Mouse (Mus musculus): ENCODE data around the gene Doxl2. TPM values are rescaled to one million over a fixed set of nuclear protein-coding genes. Genes with fewer than 3 reads are reported as not detected.

Doxl2 gene
- total RNA-seq, 2 experiments from 2014 or later, result not detected

DNA sequence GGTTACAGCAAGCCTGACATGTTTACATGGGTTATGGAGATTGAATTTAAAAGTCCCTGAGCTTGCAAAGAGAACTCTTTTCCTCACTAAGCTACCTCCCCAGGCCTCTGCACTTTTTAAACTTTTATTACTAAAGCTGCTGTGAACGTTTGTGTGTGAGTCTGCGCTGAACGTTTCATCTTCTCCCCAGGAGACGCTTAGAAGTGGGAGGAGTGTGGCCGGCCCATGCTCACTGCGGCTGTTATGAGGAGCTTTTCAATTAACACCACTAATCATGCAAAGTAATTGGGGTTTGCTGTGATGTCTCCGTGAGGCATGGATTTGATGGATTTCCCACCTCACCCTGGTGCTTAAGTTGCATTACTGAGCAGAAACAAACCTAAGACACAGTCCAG lies 34.4 kb downstream of the Doxl2 start:
- no peak for DNase-seq (ENCODE audit: low spot score in 2 of 2)

DNA sequence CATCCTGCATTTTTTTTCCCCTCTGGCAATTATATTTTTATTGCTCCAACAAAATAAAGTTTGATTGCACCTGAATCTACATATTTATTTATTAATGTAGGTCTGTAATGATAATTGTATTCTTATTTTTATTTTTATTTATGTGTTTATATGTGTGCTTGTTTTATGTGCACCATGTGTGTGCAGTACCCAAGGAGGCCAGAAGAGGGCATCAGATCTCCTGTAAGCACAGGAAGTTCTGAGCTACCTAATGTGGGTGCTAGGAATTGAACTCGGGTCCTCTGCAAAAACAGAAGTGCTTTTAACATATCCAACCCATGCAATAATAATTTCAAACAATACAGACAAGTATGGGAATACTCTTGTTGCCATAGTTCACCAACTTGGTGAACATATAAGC lies 34.9 kb downstream of the Doxl2 start:
- DNase-seq (ENCODE audit: low spot score in 2 of 2), result no peak

DNA sequence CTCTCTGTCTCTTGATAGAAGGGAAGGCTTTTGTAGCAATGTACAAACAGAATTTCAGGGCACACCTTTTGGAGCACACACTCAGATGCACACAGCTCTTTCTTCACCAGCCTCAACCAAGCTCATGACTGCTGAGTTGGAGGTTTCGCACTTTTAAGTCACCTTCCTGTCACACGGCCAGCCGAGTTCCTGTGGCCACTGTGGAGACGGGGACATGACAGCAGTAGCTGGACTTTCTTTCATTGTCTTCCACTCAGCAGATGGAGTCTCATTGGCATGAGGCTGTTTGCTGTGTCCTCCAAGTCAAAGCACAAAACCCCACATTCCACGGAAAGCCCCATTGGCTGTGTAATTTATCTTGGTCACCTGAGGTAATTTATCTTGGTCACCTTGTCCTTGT lies 36.4 kb downstream of the Doxl2 start:
- no peak for DNase-seq (ENCODE audit: low spot score in 2 of 2)

DNA sequence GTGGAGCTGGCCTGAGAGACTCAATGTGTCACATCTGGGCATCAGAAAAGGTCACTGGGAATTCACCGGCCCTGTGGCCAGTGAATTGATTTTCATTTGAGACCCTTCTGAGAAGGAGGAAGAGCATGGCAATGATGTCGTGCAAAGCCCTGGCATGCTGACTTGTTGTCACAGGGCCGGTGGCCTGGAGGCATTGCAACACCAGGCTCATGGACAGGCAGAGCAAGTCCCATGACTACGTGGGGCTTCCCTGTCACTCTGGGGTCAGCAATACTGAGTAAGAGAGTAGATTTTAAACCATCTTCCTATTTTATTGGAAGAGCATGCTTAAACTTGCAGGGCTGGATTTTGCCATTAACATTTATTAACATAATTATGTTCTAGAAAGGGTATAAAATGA lies 38.3 kb downstream of the Doxl2 start:
- no peak for DNase-seq (ENCODE audit: low spot score in 2 of 2)

DNA sequence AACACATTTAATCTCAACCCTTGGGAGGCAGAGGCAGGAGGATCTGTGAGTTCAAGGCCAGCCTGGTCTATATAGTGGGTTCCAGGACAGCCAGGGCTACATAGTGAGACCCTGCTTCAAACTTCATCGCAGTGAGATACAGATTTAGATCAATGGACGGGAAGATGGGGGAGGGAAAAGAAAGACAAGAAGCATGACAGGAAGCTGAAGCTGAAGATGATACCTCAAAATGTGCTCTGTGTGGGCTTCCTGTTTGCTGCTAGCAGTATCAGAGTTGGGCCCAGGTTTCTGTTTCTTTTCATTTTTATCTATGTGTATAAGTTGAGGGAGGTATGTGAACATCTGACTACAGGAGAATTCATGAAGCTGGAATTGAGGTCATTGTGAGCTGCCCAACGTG lies 38.7 kb downstream of the Doxl2 start:
- DNase-seq (ENCODE audit: low spot score in 2 of 2), result no peak

DNA sequence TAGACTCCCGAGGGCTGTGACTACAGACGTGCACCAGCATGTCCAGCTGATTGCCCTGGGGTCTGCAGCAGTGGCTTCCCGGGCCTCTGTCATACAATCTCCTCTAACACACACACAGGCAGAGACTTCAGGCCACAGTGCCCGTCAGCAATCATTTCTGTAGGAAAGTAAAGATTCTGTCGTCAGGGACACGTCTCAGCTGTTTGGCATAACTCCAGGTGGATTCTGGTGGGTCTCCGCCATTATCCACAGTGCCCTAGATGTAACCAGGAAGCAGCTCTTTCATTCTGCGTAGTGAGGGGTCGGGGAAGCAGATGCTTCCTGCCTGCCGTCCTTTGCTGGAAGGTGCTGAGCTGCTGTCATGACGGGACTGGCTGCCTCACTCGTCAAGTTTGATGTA lies 42.4 kb downstream of the Doxl2 start:
- DNase-seq (ENCODE audit: low spot score in 2 of 2), result no peak

DNA sequence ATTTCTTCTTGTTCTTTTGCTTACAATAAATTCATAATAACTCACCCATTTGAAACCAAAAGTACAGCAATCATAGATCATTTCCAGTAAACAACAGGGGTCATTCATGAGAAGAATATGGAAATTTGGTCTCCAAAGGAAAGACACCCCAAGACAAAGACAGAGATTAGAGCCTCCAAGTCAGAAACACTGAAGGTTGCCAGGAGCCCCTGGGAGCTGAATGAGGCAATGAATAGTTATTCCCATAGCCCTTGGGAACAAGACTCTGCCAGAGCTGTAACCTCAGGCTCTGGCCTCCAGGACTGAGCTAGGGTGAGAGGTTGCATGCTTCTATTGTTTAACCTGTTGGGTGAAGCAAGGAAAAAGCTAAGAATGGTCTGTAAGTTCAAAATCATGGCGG lies 44.6 kb downstream of the Doxl2 start:
- no peak for DNase-seq (ENCODE audit: low spot score in 2 of 2)

DNA sequence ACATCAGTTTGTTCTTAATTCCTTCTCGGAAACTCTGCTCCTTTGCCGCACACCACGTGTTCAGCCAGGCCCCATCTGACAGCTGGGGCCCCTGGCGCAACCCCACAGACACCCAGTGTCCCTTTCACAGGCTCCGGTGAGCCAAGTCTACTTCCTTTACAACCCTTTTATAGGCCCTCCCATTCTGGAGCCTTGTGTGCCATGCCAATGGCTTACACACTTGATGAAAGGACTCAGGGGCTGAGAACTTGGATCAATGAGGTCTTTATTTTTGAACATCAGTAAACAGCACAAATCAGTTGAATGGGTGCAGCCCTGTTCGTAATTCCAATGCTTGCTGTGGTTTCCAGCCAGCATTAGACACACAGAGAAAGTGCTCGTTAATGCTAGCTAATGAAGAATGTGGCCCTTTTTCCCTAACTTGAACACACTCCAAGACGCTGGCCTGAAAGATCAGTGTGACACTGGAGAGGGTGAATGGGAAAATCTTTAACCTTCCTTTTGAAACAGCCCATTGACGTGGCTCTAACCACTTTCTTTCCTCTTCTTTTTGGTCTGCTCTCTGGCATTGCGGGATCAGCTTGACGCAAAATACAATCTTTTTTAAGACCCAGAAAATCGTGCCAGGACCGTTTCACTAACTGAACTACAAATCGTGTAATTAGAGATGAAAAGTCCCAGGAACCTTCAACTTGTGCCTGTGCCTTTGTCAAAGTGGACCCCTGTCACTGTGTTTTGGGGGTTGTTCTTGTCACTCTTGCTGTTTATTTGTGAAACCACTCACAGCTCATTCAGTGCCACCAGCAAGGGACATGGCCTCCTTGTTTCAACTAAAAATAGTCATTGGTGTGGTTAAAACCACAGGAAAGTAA lies 46.6 kb downstream of the Doxl2 start:
- DNase-seq (ENCODE audit: low spot score in 2 of 2), result no peak

DNA sequence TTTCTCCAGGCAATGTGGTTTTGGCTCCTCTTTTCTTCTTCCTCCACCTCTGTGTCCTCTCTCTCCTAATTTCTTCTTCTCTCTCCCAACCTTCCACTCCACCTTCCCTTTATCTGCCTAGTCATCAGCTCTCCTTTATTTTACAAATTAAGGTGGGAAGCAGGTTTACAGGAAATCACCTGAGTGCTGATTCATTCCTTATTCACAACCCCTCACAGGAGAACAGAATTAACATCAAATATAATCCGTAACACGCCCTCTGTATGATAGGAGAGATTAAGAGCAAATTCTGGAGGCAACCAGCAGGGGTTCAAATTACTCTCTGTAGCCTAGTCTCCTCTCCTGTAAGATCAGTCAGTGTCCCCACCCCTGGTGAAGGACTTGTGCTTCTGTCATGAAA lies 47.6 kb downstream of the Doxl2 start:
- no peak for DNase-seq (ENCODE audit: low spot score in 2 of 2)

DNA sequence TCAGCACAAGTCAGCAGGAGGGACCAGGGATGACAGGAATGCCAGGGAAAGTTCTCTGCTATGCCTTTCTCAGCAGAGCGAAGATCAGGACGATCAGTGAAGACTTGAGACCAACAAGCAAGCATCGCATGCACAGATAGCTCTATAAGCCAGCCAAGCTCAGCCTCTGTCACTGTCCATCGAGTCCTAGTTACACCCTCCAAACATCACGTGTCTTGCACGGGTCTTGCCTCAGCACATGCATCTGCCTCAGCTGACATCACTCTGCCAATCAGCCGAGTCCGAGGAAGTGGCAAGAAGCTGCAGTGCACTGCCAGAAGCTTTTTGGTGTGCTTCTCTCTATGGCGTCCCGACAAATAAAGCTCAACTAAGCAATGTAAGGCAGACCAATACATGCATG lies 48.6 kb downstream of the Doxl2 start:
- DNase-seq (ENCODE audit: low spot score in 2 of 2), result no peak

DNA sequence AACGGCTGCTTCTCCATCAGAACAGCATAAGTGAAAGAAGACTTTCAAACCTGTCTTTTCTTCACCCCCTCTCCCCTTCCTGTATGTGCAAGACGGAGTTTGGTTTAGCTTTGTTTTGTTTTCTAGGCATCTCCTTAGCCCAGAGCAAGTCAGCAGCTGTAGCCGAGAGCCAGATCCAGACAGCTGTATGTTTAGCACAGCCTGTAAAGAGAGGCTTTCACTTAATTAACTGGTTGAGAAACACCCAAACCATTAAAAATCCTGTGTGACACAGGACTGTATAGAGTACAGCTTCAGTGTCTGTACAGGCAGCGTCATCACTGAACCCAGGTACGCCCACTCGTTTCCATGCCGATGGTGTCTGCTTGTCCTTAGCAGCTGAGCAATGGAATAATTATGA lies 50.5 kb downstream of the Doxl2 start:
- no peak for DNase-seq (ENCODE audit: low spot score in 2 of 2)

DNA sequence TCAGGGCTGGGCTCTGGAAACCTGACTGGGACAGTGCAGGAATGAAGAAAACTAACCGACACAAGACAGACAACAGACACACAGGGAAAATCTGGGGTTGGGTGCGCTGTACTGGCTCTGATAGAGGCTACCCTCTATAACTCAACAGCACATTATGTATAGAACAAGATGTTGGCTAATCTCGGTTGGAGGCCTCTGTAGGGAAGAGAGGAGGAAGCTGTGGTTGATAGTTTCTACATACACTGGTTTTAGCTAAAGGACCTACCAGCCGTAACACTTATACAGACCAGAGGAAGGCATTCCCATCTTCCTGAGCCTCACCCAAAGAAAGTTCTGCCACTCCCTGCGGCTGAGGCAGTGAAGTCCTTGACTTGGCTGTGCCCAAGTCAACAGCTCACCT lies 51.7 kb downstream of the Doxl2 start:
- no peak for DNase-seq (ENCODE audit: low spot score in 2 of 2)

DNA sequence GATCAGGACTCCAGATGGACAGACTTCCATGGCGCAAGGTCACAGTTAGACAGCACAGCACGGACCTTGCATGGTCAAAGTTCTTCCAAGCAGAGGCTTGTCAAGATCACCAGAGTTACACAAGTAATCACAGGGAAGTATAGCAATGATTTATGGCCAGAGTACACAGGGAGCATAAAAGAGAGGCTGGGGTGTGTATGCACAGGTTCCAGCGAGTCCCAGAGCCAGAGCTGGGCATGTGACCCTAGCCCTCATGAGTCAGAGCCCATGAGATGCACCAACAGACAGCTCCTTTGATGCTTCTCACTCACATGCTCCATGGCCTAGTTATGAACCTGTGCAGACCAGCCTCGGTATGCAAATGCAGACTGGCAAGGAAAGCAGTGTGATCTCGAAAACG lies 53.3 kb downstream of the Doxl2 start:
- DNase-seq (ENCODE audit: low spot score in 2 of 2), result no peak

Other genes starting within 250 kb of the Doxl2 start
- gene Gimap1, start 235.9 kb upstream of the Doxl2 start, total RNA-seq (2021), result 10 to 100 TPM; 16.3 to 18.0 TPM
- gene Gimap5, start 228.8 kb upstream of the Doxl2 start, total RNA-seq (2021), result 10 to 100 TPM; 19.9 to 24.1 TPM
- gene Gimap3, start 204.1 kb upstream of the Doxl2 start, total RNA-seq (2021), result 1 to 10 TPM in 1 of 2 experiments, under 1 TPM in 1; 0.81 to 1.2 TPM
- gene Tmem176a, start 134.0 kb upstream of the Doxl2 start, total RNA-seq (2021), result 100 to 1,000 TPM; 194 to 220 TPM
- 100 to 1,000 TPM; 443 to 458 TPM for gene Tmem176b, start 133.5 kb upstream of the Doxl2 start, total RNA-seq (2021)
- gene Aoc1, start 102.1 kb upstream of the Doxl2 start, total RNA-seq (2021), result under 1 TPM; 0.14 to 0.76 TPM
- not detected for gene 1600015I10Rik, start 45.1 kb upstream of the Doxl2 start, total RNA-seq (2021)
- under 1 TPM in 1 of 2 experiments, not detected in 1; 0.11 TPM for gene Svs1, start 11.9 kb downstream of the Doxl2 start, total RNA-seq (2021)
- 1 to 10 TPM in 1 of 2 experiments, under 1 TPM in 1; 0.92 to 1.1 TPM for gene Gpnmb, start 61.6 kb downstream of the Doxl2 start, total RNA-seq (2021)
- 10 to 100 TPM; 56.4 to 61.1 TPM for gene Malsu1, start 98.8 kb downstream of the Doxl2 start, total RNA-seq (2021)
- 10 to 100 TPM; 16.9 to 17.5 TPM for gene Igf2bp3, start 240.0 kb downstream of the Doxl2 start, total RNA-seq (2021)